Mouse (Mus musculus): Measurements from ENCODE around the gene Plekhg1. TPM values are rescaled to one million over a fixed set of nuclear protein-coding genes. Genes with fewer than 3 reads are reported as not detected.

The Plekhg1 gene
- polyA plus RNA-seq, 1 experiment: 5.0 TPM

DNA sequence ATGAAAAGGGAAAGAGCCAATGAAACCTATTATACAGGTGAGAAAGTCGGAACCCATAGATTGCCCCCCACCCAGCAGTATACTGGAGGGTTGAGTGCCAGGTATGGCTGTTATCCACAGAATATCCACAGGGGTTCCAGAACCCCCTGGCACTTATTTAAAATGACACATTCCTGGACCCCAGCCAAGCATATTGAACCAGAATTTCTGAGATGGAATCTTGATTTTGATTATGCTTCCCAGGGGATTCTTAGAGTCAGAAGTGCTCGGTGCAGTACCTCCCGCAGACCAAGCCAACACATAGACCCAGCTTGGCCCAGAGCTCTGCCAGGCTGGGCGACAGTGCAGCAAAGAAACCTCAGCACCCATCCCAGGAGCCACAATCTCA is 236.5 kb downstream of the Plekhg1 start:
- no peaks in the 10 kb centered on the region for H3K36me3 ChIP-seq (ENCODE audit: control insufficient read depth, insufficient read depth, low read length)
- no peaks in the 10 kb centered on the region; the same call in 1 of the 2 replicates for H3K4me1 ChIP-seq (ENCODE audit: control insufficient read depth, insufficient read depth, low read length)
- TF ChIP-seq POLR2A (IDR thresholded peaks at IDR 0.05; ENCODE audit: low read depth, low read length): no peak
- TF ChIP-seq CTCF (conservative IDR thresholded peaks at IDR 0.05; ENCODE audit: insufficient read depth, insufficient read length, low read depth, low read length): no peak
- no peak overlapping the region for H3K4me3 ChIP-seq (ENCODE audit: insufficient read depth, low read depth, low read length)
- no peak overlapping the region for H3K27ac ChIP-seq (ENCODE audit: insufficient read depth, low read depth, low read length)
- WGBS: 85% methylated on average over 4 of the region's 4 CpGs
- DNase-seq: no peak
- no peaks in the 10 kb centered on the region for H3K27me3 ChIP-seq (replicated peaks; ENCODE audit: control insufficient read depth, insufficient read depth, low read length)

DNA sequence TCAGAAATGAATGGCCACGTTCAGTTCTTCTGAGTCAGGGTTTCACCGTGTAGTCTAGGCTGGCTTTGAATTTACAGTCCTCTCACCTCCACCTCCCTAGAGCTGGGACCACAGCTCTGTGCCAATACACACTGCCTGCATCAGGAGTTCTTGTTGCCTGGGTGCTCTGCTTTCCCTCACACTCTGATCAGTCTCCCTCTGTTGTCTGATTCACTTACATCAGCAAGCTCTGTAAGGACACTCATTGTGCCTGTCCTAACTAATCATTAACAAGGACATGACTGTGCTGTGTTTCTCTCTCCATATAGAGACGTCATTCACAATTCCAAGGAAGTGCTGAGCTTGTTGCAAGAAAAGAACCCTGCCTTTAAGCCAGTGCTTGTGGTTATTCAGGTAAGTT is 238.2 kb downstream of the Plekhg1 start:
- no peak overlapping the region for H3K4me3 ChIP-seq (ENCODE audit: insufficient read depth, low read depth, low read length)
- H3K27me3 ChIP-seq (replicated peaks; ENCODE audit: control insufficient read depth, insufficient read depth, low read length): no peaks in the 10 kb centered on the region
- no peaks in the 10 kb centered on the region for H3K4me1 ChIP-seq (ENCODE audit: control insufficient read depth, insufficient read depth, low read length)
- peak; percentile 37 for DNase-seq
- H3K36me3 ChIP-seq (ENCODE audit: control insufficient read depth, insufficient read depth, low read length): no peaks in the 10 kb centered on the region
- H3K27ac ChIP-seq (ENCODE audit: insufficient read depth, low read depth, low read length): no peak overlapping the region
- TF ChIP-seq CTCF (conservative IDR thresholded peaks at IDR 0.05; ENCODE audit: insufficient read depth, insufficient read length, low read depth, low read length): no peak
- no peak for TF ChIP-seq POLR2A (IDR thresholded peaks at IDR 0.05; ENCODE audit: low read depth, low read length)
- WGBS: 45% methylated on average over 3 of the region's 3 CpGs

- no peaks in the 10 kb centered on the region for H3K27me3 ChIP-seq (replicated peaks; ENCODE audit: control insufficient read depth, insufficient read depth, low read length)
- TF ChIP-seq CTCF (conservative IDR thresholded peaks at IDR 0.05; ENCODE audit: insufficient read depth, insufficient read length, low read depth, low read length) (no peak), POLR2A (IDR thresholded peaks at IDR 0.05; ENCODE audit: low read depth, low read length) (no peak)
- H3K4me3 ChIP-seq (ENCODE audit: insufficient read depth, low read depth, low read length): no peak overlapping the region
- no peak overlapping the region for H3K27ac ChIP-seq (ENCODE audit: insufficient read depth, low read depth, low read length)
- DNase-seq: no peak
- H3K4me1 ChIP-seq (ENCODE audit: control insufficient read depth, insufficient read depth, low read length): no peaks in the 10 kb centered on the region
- 74% methylated on average over 5 of the region's 5 CpGs for WGBS
- no peaks in the 10 kb centered on the region for H3K36me3 ChIP-seq (ENCODE audit: control insufficient read depth, insufficient read depth, low read length)
Measured at GRCm38 (mm10) chr10:3978792-3979488, 238.8 kb downstream of the Plekhg1 start.

- no peaks in the 10 kb centered on the region; the same call in 1 of the 2 replicates for H3K36me3 ChIP-seq (ENCODE audit: control insufficient read depth, insufficient read depth, low read length)
- WGBS: 77% methylated on average over 4 of the region's 4 CpGs
Measured at GRCm38 (mm10) chr10:3980231-3980630, 240.1 kb downstream of the Plekhg1 start.

GRCm38 (mm10) chr10:3990295-3990883 is 250.2 kb downstream of the Plekhg1 start:
- Histone ChIP-seq H3K4me3 (ENCODE audit: insufficient read depth, low read depth, low read length) (no peak overlapping the region), H3K27ac (ENCODE audit: insufficient read depth, low read depth, low read length) (no peak overlapping the region), H3K4me1 (ENCODE audit: control insufficient read depth, insufficient read depth, low read length) (no peaks in the 10 kb centered on the region), H3K36me3 (ENCODE audit: control insufficient read depth, insufficient read depth, low read length) (no peaks in the 10 kb centered on the region), H3K27me3 (replicated peaks; ENCODE audit: control insufficient read depth, insufficient read depth, low read length) (no peaks in the 10 kb centered on the region)
- no peak for DNase-seq
- WGBS: 79% methylated on average over 6 of the region's 6 CpGs
- TF ChIP-seq CTCF (conservative IDR thresholded peaks at IDR 0.05; ENCODE audit: insufficient read depth, insufficient read length, low read depth, low read length) (no peak), POLR2A (IDR thresholded peaks at IDR 0.05; ENCODE audit: low read depth, low read length) (no peak)

More at GRCm38 (mm10) chr10:3980231-3980630, 240.1 kb downstream of the Plekhg1 start:
- TF ChIP-seq POLR2A (IDR thresholded peaks at IDR 0.05; ENCODE audit: low read depth, low read length) (no peak), CTCF (conservative IDR thresholded peaks at IDR 0.05; ENCODE audit: insufficient read depth, insufficient read length, low read depth, low read length) (no peak)
- no peak overlapping the region for H3K27ac ChIP-seq (ENCODE audit: insufficient read depth, low read depth, low read length)
- H3K4me3 ChIP-seq (ENCODE audit: insufficient read depth, low read depth, low read length): no peak overlapping the region
- DNase-seq: no peak
- no peaks in the 10 kb centered on the region for H3K4me1 ChIP-seq (ENCODE audit: control insufficient read depth, insufficient read depth, low read length)
- H3K27me3 ChIP-seq (replicated peaks; ENCODE audit: control insufficient read depth, insufficient read depth, low read length): no peaks in the 10 kb centered on the region

DNA sequence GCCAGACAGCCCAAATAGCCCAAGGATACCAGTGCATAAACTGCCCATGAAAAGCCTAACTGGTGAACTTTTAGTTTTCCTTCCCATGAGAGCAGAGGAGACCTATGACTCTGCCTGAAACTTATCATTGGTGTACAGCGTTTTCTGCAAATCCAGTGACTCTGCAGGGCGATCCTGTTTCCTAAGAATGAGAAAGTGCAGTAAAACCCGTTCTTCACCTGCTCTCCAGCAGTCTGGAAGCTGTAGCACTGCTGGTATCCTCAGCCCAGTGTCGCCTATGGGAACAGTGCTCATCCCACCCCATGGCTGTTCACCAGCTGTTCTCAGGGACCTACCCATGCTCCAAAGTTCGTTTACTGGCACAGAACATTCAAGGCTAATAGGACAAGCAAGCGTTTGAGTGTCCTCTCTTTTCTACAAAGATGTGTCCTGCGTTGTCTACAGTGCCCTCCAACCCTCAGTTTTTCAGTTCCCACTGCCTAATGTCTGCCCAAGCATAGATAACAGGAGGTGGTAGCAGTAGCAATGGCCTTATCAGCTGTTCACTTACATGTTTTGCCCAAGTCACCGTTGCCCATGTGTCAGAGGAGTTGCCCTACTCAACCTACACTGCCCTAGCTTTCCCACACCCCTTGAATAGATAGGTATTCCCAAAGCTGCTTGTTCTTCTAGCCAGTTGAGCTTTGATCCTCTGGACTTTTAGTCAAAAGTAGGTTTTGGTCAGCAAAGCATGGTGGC is 253.4 kb downstream of the Plekhg1 start:
- no peak for DNase-seq
- H3K36me3 ChIP-seq (ENCODE audit: control insufficient read depth, insufficient read depth, low read length): no peaks in the 10 kb centered on the region
- H3K4me1 ChIP-seq (ENCODE audit: control insufficient read depth, insufficient read depth, low read length): no peaks in the 10 kb centered on the region
- 88% methylated on average over 8 of the region's 8 CpGs for WGBS
- H3K4me3 ChIP-seq (ENCODE audit: insufficient read depth, low read depth, low read length): no peak overlapping the region
- no peaks in the 10 kb centered on the region for H3K27me3 ChIP-seq (replicated peaks; ENCODE audit: control insufficient read depth, insufficient read depth, low read length)
- TF ChIP-seq POLR2A (IDR thresholded peaks at IDR 0.05; ENCODE audit: low read depth, low read length) (no peak), CTCF (conservative IDR thresholded peaks at IDR 0.05; ENCODE audit: insufficient read depth, insufficient read length, low read depth, low read length) (no peak)
- no peak overlapping the region for H3K27ac ChIP-seq (ENCODE audit: insufficient read depth, low read depth, low read length)

DNA sequence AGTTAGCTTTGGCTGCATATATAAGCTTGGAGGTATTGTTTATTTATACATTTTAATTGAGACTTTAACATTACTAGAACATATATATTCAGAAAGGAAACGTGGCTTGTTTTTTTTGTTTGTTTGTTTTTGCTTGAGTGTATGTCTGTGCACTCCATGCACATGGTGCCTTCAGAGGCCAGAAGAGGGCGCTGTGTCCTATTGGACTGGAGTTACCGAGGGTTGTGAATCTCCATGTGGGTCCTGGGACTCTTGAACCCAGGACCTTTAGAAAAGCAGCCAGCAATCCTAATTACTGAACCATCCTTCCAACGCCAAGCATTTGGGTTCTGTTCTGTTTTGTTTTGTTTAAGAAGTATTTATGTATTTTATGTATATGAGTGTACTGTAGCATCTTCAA is 255.1 kb downstream of the Plekhg1 start:
- no peaks in the 10 kb centered on the region for H3K27me3 ChIP-seq (replicated peaks; ENCODE audit: control insufficient read depth, insufficient read depth, low read length)
- DNase-seq: no peak

More for the DNA sequence above, 255.1 kb downstream of the Plekhg1 start:
- H3K36me3 ChIP-seq (ENCODE audit: control insufficient read depth, insufficient read depth, low read length): no peaks in the 10 kb centered on the region
- no peak overlapping the region for H3K4me3 ChIP-seq (ENCODE audit: insufficient read depth, low read depth, low read length)
- no peaks in the 10 kb centered on the region for H3K4me1 ChIP-seq (ENCODE audit: control insufficient read depth, insufficient read depth, low read length)
- H3K27ac ChIP-seq (ENCODE audit: insufficient read depth, low read depth, low read length): no peak overlapping the region
- 93% methylated on average over 4 of the region's 4 CpGs for WGBS
- TF ChIP-seq POLR2A (IDR thresholded peaks at IDR 0.05; ENCODE audit: low read depth, low read length): no peak
- TF ChIP-seq CTCF (conservative IDR thresholded peaks at IDR 0.05; ENCODE audit: insufficient read depth, insufficient read length, low read depth, low read length): 0 out of 2 replicates have a peak, but pooled peaks have one; percentile 18

Measured in kidney, adult 2 months (tissue).